Mouse (Mus musculus) pancreas, adult 10 weeks (tissue): ENCODE results near the gene Nedd9. TPM values are rescaled to one million over a fixed set of nuclear protein-coding genes. Genes with fewer than 3 reads are reported as not detected.

Experiments used
- polyA plus RNA-seq: library from polyadenylated mRNA; stranded (reverse); fragments of 350-450 nt; fragmentation: Illumina TruSeq; extraction: RNeasy Lipid Tissue Mini Kit (QIAGEN cat#74804); gene quantifications from one replicate; pipeline ENCODE4 v1.2.3, GENCODE M21; 2015; ENCODE audit warnings: low read depth, low replicate concordance; ENCODE audit not compliant: insufficient read depth

Gene Nedd9
- polyA plus RNA-seq, result 6.2 TPM

DNA sequence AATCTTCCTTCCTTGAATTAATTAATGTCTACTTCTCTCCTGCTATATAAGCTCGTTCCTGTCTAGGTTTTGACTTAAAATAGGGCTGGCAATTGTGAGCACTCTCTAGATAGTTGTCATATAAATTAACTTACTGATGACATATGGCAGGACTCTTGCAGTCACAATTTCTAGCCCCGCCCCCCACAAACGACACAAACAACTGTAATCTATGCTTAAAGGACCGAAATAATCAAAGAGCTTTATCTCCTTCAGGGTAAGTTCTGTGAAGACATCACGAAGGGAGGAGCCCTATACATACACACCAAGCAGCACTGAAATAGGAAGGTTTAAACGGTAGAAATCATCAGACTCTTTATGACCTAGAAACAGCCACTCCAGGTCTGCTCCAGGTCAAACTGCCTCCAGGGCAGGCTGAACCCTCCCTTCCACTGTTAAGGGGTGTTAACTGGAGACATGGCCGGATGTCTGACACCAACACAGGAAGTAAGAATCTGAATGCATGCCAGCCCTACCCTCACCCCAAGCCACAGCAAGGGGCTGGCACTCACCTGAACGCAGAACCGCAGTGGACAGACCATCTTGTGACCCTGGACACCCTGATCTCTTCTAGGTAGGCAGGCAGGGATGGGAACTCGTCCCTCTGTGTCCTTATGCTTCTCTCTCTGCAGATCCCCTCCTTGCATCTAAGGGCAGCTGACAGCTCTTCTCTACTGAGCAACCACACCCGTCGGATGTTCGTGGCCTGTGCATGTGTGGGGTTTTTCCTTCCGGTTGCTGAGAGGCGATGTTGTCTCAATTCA is at the start of gene Nedd9:
Gene Nedd9 (minus strand): TSS at position 757 of the 803 bp plus-strand sequence.

GRCm38 (mm10) chr13:41273927-41274650 is 213.1 kb downstream of the Nedd9 start, which contains the start of gene Gm17364:
TSS of gene Gm17364 (minus strand) at chr13:41273977.

Other genes starting within 250 kb of the Nedd9 start
- 3.8 TPM for gene Smim13, start 237.5 kb downstream of the Nedd9 start, polyA plus RNA-seq
- gene Gm17364, start 213.4 kb downstream of the Nedd9 start, polyA plus RNA-seq, result not detected
- 2.3 TPM for gene Tmem170b, start 118.5 kb upstream of the Nedd9 start, polyA plus RNA-seq